Mouse (Mus musculus) effector memory CD4-positive, alpha-beta T cell, adult 5 months (primary cell): ENCODE data around the gene Vopp1. TPM values are rescaled to one million over a fixed set of nuclear protein-coding genes. Genes with fewer than 3 reads are reported as not detected.

ENCODE experiments used
- polyA plus RNA-seq: library from polyadenylated mRNA; unstranded; fragments of 100-300 nt; shearing (Covaris generic); gene quantifications from one replicate; pipeline ENCODE4 v1.2.1, GENCODE M21; 2017

Gene Vopp1
- 53.2 TPM for polyA plus RNA-seq

GRCm38 (mm10) chr6:57824422-57825258 lies at the start of gene Vopp1:
Gene Vopp1 (minus strand): TSS chr6:57825159.

GRCm38 (mm10) chr6:57850286-57850685 lies 25.3 kb upstream of the Vopp1 start, which contains the start of gene Vmn1r21:
Gene Vmn1r21 (minus strand): TSS chr6:57850343.

GRCm38 (mm10) chr6:57702376-57702742 lies 122.6 kb downstream of the Vopp1 start, which contains the start of gene Lancl2:
Gene Lancl2 (plus strand): TSS chr6:57702540.

GRCm38 (mm10) chr6:57691467-57692261 lies 133.3 kb downstream of the Vopp1 start, which contains the start of gene Pyurf:
Gene Pyurf (minus strand): TSS chr6:57692078.

Other genes with a start within 250 kb of the Vopp1 start
- 22.5 TPM for gene Herc6, start 244.2 kb downstream of the Vopp1 start, polyA plus RNA-seq
- 6.1 TPM for gene Pyurf, start 133.1 kb downstream of the Vopp1 start, polyA plus RNA-seq
- gene Lancl2, start 122.6 kb downstream of the Vopp1 start, polyA plus RNA-seq = 7.5 TPM
- gene Vmn1r21, start 25.2 kb upstream of the Vopp1 start, polyA plus RNA-seq = not detected
- gene Vmn1r22, start 82.9 kb upstream of the Vopp1 start, polyA plus RNA-seq = not detected
- not detected for gene Vmn1r23, start 101.7 kb upstream of the Vopp1 start, polyA plus RNA-seq
- not detected for gene Vmn1r24, start 136.3 kb upstream of the Vopp1 start, polyA plus RNA-seq
- gene Vmn1r25, start 155.7 kb upstream of the Vopp1 start, polyA plus RNA-seq = not detected
- gene Vmn1r26, start 190.0 kb upstream of the Vopp1 start, polyA plus RNA-seq = not detected